Mouse (Mus musculus) testis, adult 2 months (tissue): Measurements from ENCODE around the gene Mbtps1. TPM values are rescaled to one million over a fixed set of nuclear protein-coding genes. Genes with fewer than 3 reads are reported as not detected.

Experiments used
- H3K27ac ChIP-seq: fragments of 200-500 bp; 2 replicates; pipeline ENCODE4 v1.5.1; 2012; ENCODE audit warnings: low read depth, low read length; ENCODE audit not compliant: control insufficient read depth, insufficient read depth
- H3K27me3 ChIP-seq: fragments of 200-500 bp; 2 replicates; pipeline ENCODE4 v1.6.1; 2012; ENCODE audit warnings: mild to moderate bottlenecking, low read length, moderate library complexity; ENCODE audit not compliant: control insufficient read depth, insufficient read depth
- H3K36me3 ChIP-seq: fragments of 200-500 bp; 2 replicates; pipeline ENCODE4 v1.6.1; 2012; ENCODE audit warnings: mild to moderate bottlenecking, low read length; ENCODE audit not compliant: control insufficient read depth, insufficient read depth
- H3K4me1 ChIP-seq: fragments of 200-500 bp; 2 replicates; pipeline ENCODE4 v1.6.1; 2012; ENCODE audit warnings: low read length; ENCODE audit not compliant: control insufficient read depth, insufficient read depth
- H3K4me3 ChIP-seq: fragments of 200-500 bp; 2 replicates; pipeline ENCODE4 v1.5.1; 2012; ENCODE audit warnings: low read depth, mild to moderate bottlenecking, low read length, moderate library complexity, mixed read lengths; ENCODE audit not compliant: control insufficient read depth
- CTCF ChIP-seq: fragments of 200-500 bp; IDR thresholded peaks from 2 replicates; pipeline ENCODE4 v1.5.1; 2012; ENCODE audit warnings: low read depth, mild to moderate bottlenecking, inconsistent platforms, low read length, moderate library complexity; ENCODE audit not compliant: control insufficient read depth, insufficient read depth, insufficient replicate concordance
- POLR2A ChIP-seq: fragments of 200-500 bp; IDR thresholded peaks from 2 replicates; pipeline ENCODE4 v1.6.1; 2012; ENCODE audit warnings: low read depth, mild to moderate bottlenecking, inconsistent platforms, low read length, moderate library complexity; ENCODE audit not compliant: control insufficient read depth
- polyA plus RNA-seq: library from polyadenylated mRNA; depleted of rRNA; stranded (reverse); fragments of >200 nt; gene quantifications from 2 replicates; pipeline ENCODE4 v1.2.3, GENCODE M21; 2012; rRNA removed

Mbtps1 gene
- polyA plus RNA-seq, result 21.3 and 25.2 TPM in 2 replicates

DNA sequence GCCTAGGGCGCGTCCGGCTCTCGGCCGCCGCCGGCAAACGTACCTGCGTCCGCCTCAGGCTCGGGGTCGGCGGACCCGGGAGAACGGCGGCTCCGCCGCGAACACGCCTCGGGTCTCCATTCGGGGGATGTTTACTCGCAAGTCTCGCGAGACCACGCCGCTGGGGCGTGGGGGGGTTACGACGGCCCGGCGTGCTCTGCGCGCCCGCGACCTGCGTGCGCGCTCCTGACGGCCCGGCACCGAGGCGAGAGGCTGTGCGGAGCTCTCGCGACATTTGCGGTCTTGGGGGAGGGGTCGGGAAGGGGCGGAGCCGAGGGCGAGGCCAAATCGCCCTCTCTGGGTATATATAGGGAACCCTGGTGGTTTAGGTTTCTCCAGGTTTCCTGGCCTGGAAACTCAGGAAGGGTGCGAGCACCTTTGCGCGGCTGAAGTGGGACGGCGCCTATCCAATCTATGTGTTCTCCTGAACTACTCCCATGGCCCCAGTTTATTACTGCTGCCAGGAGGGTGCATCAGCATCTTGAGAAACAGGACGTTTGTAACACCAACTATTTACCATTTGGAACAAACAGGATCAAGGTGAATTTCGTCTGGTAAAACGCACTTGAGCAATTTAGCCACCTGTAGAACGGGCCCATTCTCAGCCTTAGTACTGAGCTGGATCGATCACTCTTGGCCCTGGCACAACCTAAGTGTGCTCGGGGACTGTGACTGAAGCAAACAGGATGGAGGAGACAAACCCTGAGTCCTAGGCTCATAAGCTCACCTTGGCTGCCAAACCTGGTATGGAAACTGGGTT is at the start of gene Mbtps1:
Gene Mbtps1, minus strand, starts transcription at position 133 of the 799 bp plus-strand sequence.
- H3K4me3 ChIP-seq, result peak within 1 kb of the TSS; percentile 98
- peak; percentile 45 for TF ChIP-seq POLR2A
- no peak for TF ChIP-seq CTCF
- no peaks in the 10 kb centered on the region for H3K27me3 ChIP-seq
- no peaks in the 10 kb centered on the region for H3K36me3 ChIP-seq
- H3K27ac ChIP-seq, result peak within 1 kb of the TSS; percentile 98
- H3K4me1 ChIP-seq, result peaks cover 12% of the 10 kb centered on the region

DNA sequence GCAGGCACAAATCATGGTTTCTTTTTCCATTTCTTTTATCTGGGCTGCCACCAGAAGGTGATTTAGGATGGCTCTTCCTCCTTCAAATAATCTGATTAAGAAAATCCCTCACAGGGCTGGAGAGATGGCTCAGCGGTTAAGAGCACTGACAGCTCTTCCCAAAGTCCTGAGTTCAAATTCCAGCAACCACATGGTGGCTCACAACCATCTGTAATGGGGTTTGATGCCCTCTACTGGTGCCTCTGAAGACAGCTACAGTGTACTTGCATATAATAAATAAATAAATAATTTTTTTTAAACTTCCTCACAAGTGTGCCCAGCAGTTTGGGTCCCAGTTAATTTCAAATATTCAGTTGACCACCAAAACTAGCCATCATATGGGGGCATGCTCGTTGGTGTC is 47.7 kb upstream of the Mbtps1 start:
- no peak overlapping the region for H3K4me3 ChIP-seq
- peaks cover 11% of the 10 kb centered on the region for H3K4me1 ChIP-seq
- no peaks in the 10 kb centered on the region for H3K27me3 ChIP-seq
- no peak for TF ChIP-seq POLR2A
- TF ChIP-seq CTCF, result no peak
- H3K27ac ChIP-seq, result no peak overlapping the region
- H3K36me3 ChIP-seq, result no peaks in the 10 kb centered on the region

DNA sequence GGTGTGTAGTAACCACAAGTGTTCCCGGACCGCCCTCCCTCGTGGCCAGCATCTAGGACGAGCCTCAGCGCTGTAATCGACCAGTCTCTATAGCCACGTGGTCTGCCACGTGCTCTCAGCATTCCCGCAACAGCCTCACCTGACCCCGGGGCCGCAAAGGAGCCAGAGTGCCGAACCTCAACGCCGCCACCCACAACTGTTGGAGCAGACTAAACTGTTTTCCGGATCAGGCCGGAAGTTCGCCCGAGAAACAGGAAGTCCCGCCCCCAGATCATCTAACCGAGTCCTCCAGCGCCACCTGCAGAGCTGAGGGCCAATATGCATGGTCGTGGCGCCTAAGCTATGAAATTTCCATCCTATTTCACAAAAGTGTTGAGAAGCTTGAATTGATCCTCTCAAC is 46.5 kb upstream of the Mbtps1 start, which contains the start of gene Taf1c:
Gene Taf1c, minus strand, starts transcription at position 227 of the 400 bp plus-strand sequence.
- peak; percentile 77; the same call in 1 of the 2 replicates for TF ChIP-seq CTCF
- TF ChIP-seq POLR2A, result peak; percentile 58; the same call in 1 of the 2 replicates
- Histone ChIP-seq H3K36me3 (no peaks in the 10 kb centered on the region), H3K27me3 (no peaks in the 10 kb centered on the region), H3K27ac (peak within 1 kb of the TSS; percentile 87), H3K4me1 (peaks cover 11% of the 10 kb centered on the region), H3K4me3 (peak within 1 kb of the TSS; percentile 96)

DNA sequence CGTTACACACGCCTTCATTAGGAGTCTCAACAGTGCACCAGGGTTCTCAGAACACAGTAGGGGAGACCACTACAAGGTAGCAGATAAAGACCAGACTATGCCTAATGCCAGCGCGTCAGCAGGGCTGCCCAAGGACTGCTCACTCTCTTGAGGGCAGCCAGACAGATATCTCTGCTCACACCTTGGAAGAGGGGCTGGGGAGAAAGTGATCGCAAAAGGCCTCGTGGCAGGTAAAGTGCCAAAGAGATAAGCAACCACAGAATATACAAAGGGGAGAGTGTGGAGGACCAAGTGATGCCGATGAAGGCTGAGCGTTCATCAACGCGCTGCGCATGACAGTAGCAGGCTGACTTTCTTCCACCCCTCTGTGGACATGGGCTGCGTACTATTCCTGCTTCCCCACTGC is 45.9 kb upstream of the Mbtps1 start:
- Histone ChIP-seq H3K27ac (peak overlapping the region; percentile 87), H3K4me1 (peaks cover 11% of the 10 kb centered on the region), H3K36me3 (no peaks in the 10 kb centered on the region), H3K4me3 (peak overlapping the region; percentile 96), H3K27me3 (no peaks in the 10 kb centered on the region)
- TF ChIP-seq CTCF, result no peak
- no peak; the same call in 1 of the 2 replicates for TF ChIP-seq POLR2A

DNA sequence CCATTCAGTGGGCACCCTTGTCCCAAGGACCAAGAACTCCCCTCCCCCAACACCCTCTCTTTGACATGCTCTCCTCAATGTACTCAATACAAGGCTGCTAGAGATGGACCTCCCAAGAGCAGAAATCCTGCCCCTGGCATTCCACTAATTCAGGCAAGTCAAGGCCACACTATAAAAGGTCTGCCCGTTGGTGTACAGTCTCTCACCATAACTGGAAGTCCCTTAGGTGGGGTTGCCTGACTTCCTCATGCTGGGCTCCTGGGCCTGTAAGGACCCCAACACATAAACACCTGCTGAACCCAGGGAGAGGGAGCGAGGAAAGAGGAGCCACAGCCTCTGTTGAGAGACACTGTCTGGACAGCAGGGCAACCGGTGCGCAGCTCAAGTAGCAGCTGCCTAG is 45.2 kb upstream of the Mbtps1 start:
- H3K36me3 ChIP-seq, result no peaks in the 10 kb centered on the region
- peak overlapping the region; percentile 10; the same call in 1 of the 2 replicates for H3K27ac ChIP-seq
- H3K4me1 ChIP-seq, result peaks cover 11% of the 10 kb centered on the region
- TF ChIP-seq CTCF (no peak), POLR2A (no peak)
- no peaks in the 10 kb centered on the region for H3K27me3 ChIP-seq
- H3K4me3 ChIP-seq, result no peak overlapping the region

DNA sequence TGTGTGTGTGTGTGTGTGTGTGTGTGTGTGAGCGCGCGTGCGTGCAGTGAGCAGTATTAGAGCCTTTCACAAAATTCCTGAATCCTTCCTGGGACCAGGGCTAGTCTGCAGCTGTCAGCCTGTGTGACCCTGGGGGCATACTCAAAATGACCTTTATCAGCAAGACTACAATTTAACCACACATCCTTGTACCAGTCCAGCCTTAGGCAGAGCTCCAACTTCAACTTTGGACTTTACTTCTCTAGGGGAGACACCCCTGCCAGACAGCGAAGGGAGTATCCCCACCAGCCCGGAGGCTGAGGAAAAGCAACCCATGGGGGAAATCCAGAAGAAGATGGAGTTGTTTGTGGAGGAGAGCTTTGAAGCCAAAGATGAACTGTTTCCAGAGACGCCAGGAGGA is 32.9 kb upstream of the Mbtps1 start:
- Histone ChIP-seq H3K4me1 (no peaks in the 10 kb centered on the region), H3K4me3 (no peak overlapping the region), H3K27me3 (no peaks in the 10 kb centered on the region), H3K27ac (no peak overlapping the region), H3K36me3 (peaks cover 4% of the 10 kb centered on the region)
- no peak for TF ChIP-seq CTCF
- no peak for TF ChIP-seq POLR2A

DNA sequence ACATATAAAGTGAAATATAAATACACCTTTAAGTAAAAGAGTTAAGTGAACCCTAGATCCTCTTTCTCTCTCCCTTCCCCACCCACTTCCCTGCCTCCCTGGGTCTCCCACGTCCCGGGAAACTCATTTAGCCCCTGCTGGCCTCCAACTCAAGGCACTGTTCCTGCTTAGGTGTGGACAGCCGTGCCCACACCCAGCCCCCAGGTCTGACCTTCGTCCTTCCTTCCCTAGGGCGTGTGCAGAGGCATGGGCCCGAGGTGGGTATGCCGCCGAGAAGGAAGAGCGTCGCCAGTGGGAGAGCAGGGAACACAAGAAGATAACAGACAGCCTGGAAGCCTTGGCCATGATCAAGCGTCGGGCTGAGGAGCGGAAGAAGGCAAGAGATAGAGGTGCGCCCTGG is 31.8 kb upstream of the Mbtps1 start:
- Histone ChIP-seq H3K27me3 (no peaks in the 10 kb centered on the region), H3K4me3 (no peak overlapping the region), H3K36me3 (peaks cover 4% of the 10 kb centered on the region), H3K27ac (no peak overlapping the region), H3K4me1 (no peaks in the 10 kb centered on the region)
- TF ChIP-seq CTCF (no peak), POLR2A (no peak)
